ENCODE assay signal across 8 mouse cellular contexts in genomic region chr11:33873071-33873781, GRCm38 (mm10).
DNase-seq lines count a peak whose midpoint lies in the region; ATAC-seq and TF ChIP-seq lines count a peak whose summit lies in the region.

No protein-coding gene starts in this region.

- peak overlapping the region; percentile 28 for H3K4me2 ChIP-seq in heart, embryonic 13.5 days
- H3K4me2 ChIP-seq in limb, embryonic 14.5 days (replicated peaks; ENCODE audit: low read depth, low read length, severe bottlenecking) = no peak overlapping the region

- TF ChIP-seq CTCF in left cerebral cortex, adult 2 months (IDR thresholded peaks at IDR 0.05) = no peak

- H3K27me3 ChIP-seq in heart, embryonic 13.5 days (replicated peaks) = no peaks in the 10 kb centered on the region
- H3K27me3 ChIP-seq in limb, embryonic 14.5 days (ENCODE audit: control insufficient read depth, insufficient read depth, low read length) = no peaks in the 10 kb centered on the region

- peaks cover 0 to 14% of the 10 kb centered on the region in 2 experiments; a peak in 1 of 4 replicates for H3K4me1 ChIP-seq in ES-E14 (ENCODE audit: control insufficient read depth in 2 of 2, insufficient read depth in 2 of 2, low read length in 2 of 2, poor library complexity in 1 of 2)
- peaks cover 26% of the 10 kb centered on the region for H3K4me1 ChIP-seq in heart, embryonic 13.5 days
- H3K4me1 ChIP-seq in limb, embryonic 14.5 days (ENCODE audit: control insufficient read depth, insufficient read depth, low read length) = peaks cover 8% of the 10 kb centered on the region

- TF ChIP-seq POLR2A in limb, embryonic 14.5 days (IDR thresholded peaks at IDR 0.05; ENCODE audit: borderline replicate concordance, extremely low read depth, insufficient read depth, insufficient read length) = no peak

- H3K9ac ChIP-seq in ES-E14 (ENCODE audit: insufficient read depth, low read depth, low read length, poor library complexity, severe bottlenecking) = no peak overlapping the region
- H3K9ac ChIP-seq in heart, embryonic 13.5 days = no peak overlapping the region
- H3K9ac ChIP-seq in limb, embryonic 14.5 days (ENCODE audit: low read depth, low read length, severe bottlenecking) = no peak overlapping the region

- no peaks in the 10 kb centered on the region for H3K36me3 ChIP-seq in ES-E14 (ENCODE audit: control insufficient read depth, insufficient read depth, low read length, poor library complexity, severe bottlenecking)
- no peaks in the 10 kb centered on the region for H3K36me3 ChIP-seq in heart, embryonic 13.5 days
- no peaks in the 10 kb centered on the region for H3K36me3 ChIP-seq in limb, embryonic 14.5 days (ENCODE audit: control insufficient read depth, insufficient read depth, low read length)

- peak; percentile 22 for DNase-seq in ES-E14 (ENCODE audit: low read depth, low spot score)
- peak; percentile 75 for DNase-seq in adrenal gland, postnatal 14 days
- peak; percentile 80 for DNase-seq in limb, embryonic 14.5 days (ENCODE audit: low spot score)
- DNase-seq in ovary, postnatal 14 days (ENCODE audit: low spot score) = peak; percentile 6
- DNase-seq in left cerebral cortex, adult 2 months (ENCODE audit: extremely low spot score in 1 of 2, low spot score in 2 of 2) = no peak
- DNase-seq in frontal cortex, postnatal 14 days (ENCODE audit: low spot score in 2 of 2) = no peak
- no peak for DNase-seq in cerebellum, postnatal 36 days

- no peak overlapping the region for H3K4me3 ChIP-seq in ES-E14 (ENCODE audit: insufficient read depth in 1 of 2, low read depth in 1 of 2, low read length in 2 of 2, poor library complexity in 1 of 2, severe bottlenecking in 1 of 2)
- H3K4me3 ChIP-seq in heart, embryonic 13.5 days = no peak overlapping the region
- H3K4me3 ChIP-seq in limb, embryonic 14.5 days (replicated peaks; ENCODE audit: low read length) = no peak overlapping the region
- H3K4me3 ChIP-seq in left cerebral cortex, adult 2 months = no peak overlapping the region

- intact Hi-C loops in left cerebral cortex, adult 2 months (cut with DNase I) = no loop called here

- 38% methylated on average over 10 of the region's 10 CpGs for WGBS in heart, embryonic 13.5 days
- 56% methylated on average over 10 of the region's 10 CpGs for WGBS in limb, embryonic 14.5 days

- peak; percentile 75 for ATAC-seq in heart, embryonic 13.5 days (ENCODE audit: extremely low read depth, insufficient number of reproducible peaks, low FRiP score, low TSS enrichment)
- peak; percentile 41; the same call in 1 of the 2 replicates for ATAC-seq in limb, embryonic 14.5 days (ENCODE audit: low FRiP score, low read depth)

- H3K9me3 ChIP-seq in ES-E14 (ENCODE audit: control insufficient read depth, insufficient read depth, low read depth, low read length) = no peaks in the 10 kb centered on the region
- peaks cover 10% of the 10 kb centered on the region; the same call in 1 of the 2 replicates for H3K9me3 ChIP-seq in heart, embryonic 13.5 days
- H3K9me3 ChIP-seq in limb, embryonic 14.5 days (ENCODE audit: control insufficient read depth, low read length) = no peaks in the 10 kb centered on the region

- in situ Hi-C loops in ES-E14 (cut with MboI; ENCODE audit: low sequenced_read_pairs in 2 of 2, unreplicated experiment in 2 of 2) = no loop called here

- H3K27ac ChIP-seq in ES-E14 (ENCODE audit: insufficient read depth, low read depth, low read length, poor library complexity, severe bottlenecking) = no peak overlapping the region
- peak overlapping the region; percentile 82 for H3K27ac ChIP-seq in heart, embryonic 13.5 days (replicated peaks)
- no peak overlapping the region for H3K27ac ChIP-seq in limb, embryonic 14.5 days (replicated peaks; ENCODE audit: low read depth, low read length)
- no peak overlapping the region for H3K27ac ChIP-seq in left cerebral cortex, adult 2 months

TF ChIP-seq in ES-E14, 5 proteins besides CTCF, POLR2A, EP300 and RAD21:
- TF ChIP-seq MAFK (IDR thresholded peaks at IDR 0.05; ENCODE audit: insufficient read depth, low read depth, low read length) = no peak
- no peak for TF ChIP-seq ZNF384 (IDR thresholded peaks at IDR 0.05; ENCODE audit: low read depth, low read length)
- no peak for TF ChIP-seq HCFC1 (IDR thresholded peaks at IDR 0.05; ENCODE audit: borderline replicate concordance, insufficient read depth, low read length)
- no peak for TF ChIP-seq CHD2 (IDR thresholded peaks at IDR 0.05; ENCODE audit: low read depth, low read length)
- TF ChIP-seq ZC3H11A (IDR thresholded peaks at IDR 0.05; ENCODE audit: borderline replicate concordance, low read depth, low read length) = no peak

Comparison
In these comparisons a context has a peak if more than half of its experiments do, and no peak if none do; other contexts are left out.
1. DNase-seq: peak in ES-E14 (single experiment), adrenal gland, postnatal 14 days (single experiment), limb, embryonic 14.5 days (single experiment) and ovary, postnatal 14 days (single experiment); none in left cerebral cortex, adult 2 months (0 of 2), frontal cortex, postnatal 14 days (0 of 2) and cerebellum, postnatal 36 days (0 of 2).